Mouse (Mus musculus): ENCODE measurements at regions not wholly inside any gene's neighbourhood (a gene's known extent, or its start where the extent isn't known, plus 50 kb on each side); places are given as distances from the start of the nearest gene placed in this dataset.

- H3K9ac ChIP-seq (ENCODE audit: low read length): no peak overlapping the region
- H3K4me3 ChIP-seq (ENCODE audit: low read length): no peak overlapping the region
- H3K27me3 ChIP-seq (ENCODE audit: control insufficient read depth, insufficient read depth, low read depth, low read length): no peaks in the 10 kb centered on the region
- peak overlapping the region; percentile 22; the same call in 1 of the 2 replicates for H3K27ac ChIP-seq (ENCODE audit: low read length)
- ATAC-seq (ENCODE audit: low read depth): peak; percentile 57
- H3K9me3 ChIP-seq (ENCODE audit: control insufficient read depth, low read length): no peaks in the 10 kb centered on the region
- 0 out of 2 replicates have a peak overlapping the region, but pooled peaks have one; percentile 17 for H3K4me2 ChIP-seq (ENCODE audit: low read depth, low read length)
- H3K4me1 ChIP-seq (replicated peaks; ENCODE audit: control insufficient read depth, insufficient read depth, low read length): peaks cover 8% of the 10 kb centered on the region
- H3K36me3 ChIP-seq (ENCODE audit: control insufficient read depth, insufficient read depth, low read length): no peaks in the 10 kb centered on the region
- WGBS: 35% methylated on average over 10 of the region's 10 CpGs
These were observed 54.9 kb upstream of the Alcam start for GRCm38 (mm10) chr16:52508633-52509379.
